Mouse (Mus musculus) spleen, adult 2 months (tissue): Measurements from ENCODE around the gene Vim.

ENCODE experiments used
- CTCF ChIP-seq: fragments of 200-500 bp; IDR thresholded peaks from 2 replicates; pipeline ENCODE4 v1.5.1; 2011; ENCODE audit warnings: mild to moderate bottlenecking, inconsistent platforms; ENCODE audit not compliant: insufficient read depth, insufficient read length, insufficient replicate concordance; ENCODE audit errors: extremely low read depth
- POLR2A ChIP-seq: fragments of 200-500 bp; IDR thresholded peaks from 2 replicates; pipeline ENCODE4 v1.6.1; 2011; ENCODE audit warnings: low read depth, low read length, inconsistent platforms

- TF ChIP-seq CTCF = peak; percentile 37; the same call in 1 of the 2 replicates
- TF ChIP-seq POLR2A = no peak
Measured at GRCm38 (mm10) chr2:13579991-13580390, 6.3 kb downstream of the Vim start.
